Mouse (Mus musculus) embryonic facial prominence, embryonic 11.5 days (tissue): ENCODE measurements around the gene Rph3a. TPM values are rescaled to one million over a fixed set of nuclear protein-coding genes. Genes with fewer than 3 reads are reported as not detected.

Experiments used
- ATAC-seq: fragments of 200-750 bp; cut with Nextera tagmentation; replicated peaks from 2 replicates; pipeline ENCODE4 v1.8.0; 2017; ENCODE audit warnings: low read depth; ENCODE audit not compliant: insufficient number of reproducible peaks, low FRiP score, low TSS enrichment
- DNase-seq: peaks from one replicate; pipeline ENCODE4 v3.0.0-alpha.2; 2015; ENCODE audit warnings: low spot score
- H3K27ac ChIP-seq: fragments of 300-500 bp; sonication (generic); replicated peaks from 2 replicates; pipeline ENCODE4 v1.5.1; 2014; ENCODE audit warnings: mild to moderate bottlenecking, low read depth, low read length, control low read depth
- H3K27me3 ChIP-seq: fragments of 300-500 bp; sonication (generic); 2 replicates; pipeline ENCODE4 v1.6.1; 2014; ENCODE audit warnings: mild to moderate bottlenecking, low read length, moderate library complexity, mixed read lengths; ENCODE audit not compliant: control insufficient read depth, insufficient read depth
- H3K36me3 ChIP-seq: fragments of 300-500 bp; sonication (generic); replicated peaks from 2 replicates; pipeline ENCODE4 v1.6.1; 2014; ENCODE audit warnings: low read depth, mild to moderate bottlenecking, low read length, moderate library complexity, mixed read lengths; ENCODE audit not compliant: control insufficient read depth, insufficient read depth
- H3K4me1 ChIP-seq: fragments of 300-500 bp; sonication (generic); 2 replicates; pipeline ENCODE4 v1.6.1; 2014; ENCODE audit warnings: low read length, mixed read lengths; ENCODE audit not compliant: control insufficient read depth, insufficient read depth
- H3K4me2 ChIP-seq: fragments of 300-500 bp; sonication (generic); 2 replicates; pipeline ENCODE4 v1.6.1; 2014; ENCODE audit warnings: low read depth, mild to moderate bottlenecking, control low read depth, low read length, moderate library complexity
- H3K4me3 ChIP-seq: fragments of 300-500 bp; sonication (generic); 2 replicates; pipeline ENCODE4 v1.5.1; 2014; ENCODE audit warnings: low read depth, low read length, control low read depth
- H3K9ac ChIP-seq: fragments of 300-500 bp; sonication (generic); replicated peaks from 2 replicates; pipeline ENCODE4 v1.6.1; 2014; ENCODE audit warnings: mild to moderate bottlenecking, control low read depth, low read length
- H3K9me3 ChIP-seq: fragments of 300-500 bp; sonication (generic); replicated peaks from 2 replicates; pipeline ENCODE4 v1.6.1; 2016; ENCODE audit warnings: mild to moderate bottlenecking, low read length, inconsistent platforms, mixed read lengths; ENCODE audit not compliant: control insufficient read depth
- WGBS: fragments of 180-500 bp; shearing (Covaris S2); extraction: QIAGEN DNeasy Blood & Tissue Kit; methylation state at CpG from one replicate; pipeline ENCODE4 v1.1.7; 2014; 5-methylcytosine and 5-hydroxymethylcytosine counted together
- polyA plus RNA-seq: library from polyadenylated mRNA; unstranded; fragments of >200 nt; fragmentation: Nextera tagmentation; extraction: Ambion mirVana; gene quantifications from 2 replicates; pipeline ENCODE4 v1.2.1, GENCODE M21; 2014

The Rph3a gene
- polyA plus RNA-seq, 1 experiment from 2014 or later, result 0.21 TPM

DNA sequence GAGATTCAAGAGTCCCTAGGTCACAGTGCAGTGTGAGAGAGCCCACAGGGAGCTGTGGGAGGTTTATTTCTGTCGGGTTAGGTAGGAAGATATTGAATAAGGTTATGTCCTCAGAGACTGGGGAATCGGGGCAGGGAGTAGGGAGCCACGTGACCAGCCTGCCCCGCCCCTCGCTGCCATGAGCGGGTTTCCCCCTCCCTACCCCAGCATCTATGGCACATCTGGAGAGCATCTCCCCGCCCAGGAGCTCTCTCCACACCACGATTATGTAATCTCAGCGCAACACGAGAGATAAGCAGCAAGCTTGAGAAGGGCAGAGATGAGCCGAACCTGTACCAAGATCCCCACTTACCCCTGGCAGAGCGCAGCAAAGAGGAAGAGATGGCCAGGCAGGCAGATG is 6.5 kb upstream of the Rph3a start:
- ATAC-seq (no peak), DNase-seq (peak; percentile 3)
- Histone ChIP-seq H3K27me3 (no peaks in the 10 kb centered on the region), H3K4me3 (no peak overlapping the region), H3K9ac (no peak overlapping the region), H3K36me3 (no peaks in the 10 kb centered on the region), H3K9me3 (no peaks in the 10 kb centered on the region), H3K27ac (no peak overlapping the region), H3K4me1 (no peaks in the 10 kb centered on the region), H3K4me2 (no peak overlapping the region)
- 31% methylated on average over 12 of the region's 12 CpGs for WGBS

DNA sequence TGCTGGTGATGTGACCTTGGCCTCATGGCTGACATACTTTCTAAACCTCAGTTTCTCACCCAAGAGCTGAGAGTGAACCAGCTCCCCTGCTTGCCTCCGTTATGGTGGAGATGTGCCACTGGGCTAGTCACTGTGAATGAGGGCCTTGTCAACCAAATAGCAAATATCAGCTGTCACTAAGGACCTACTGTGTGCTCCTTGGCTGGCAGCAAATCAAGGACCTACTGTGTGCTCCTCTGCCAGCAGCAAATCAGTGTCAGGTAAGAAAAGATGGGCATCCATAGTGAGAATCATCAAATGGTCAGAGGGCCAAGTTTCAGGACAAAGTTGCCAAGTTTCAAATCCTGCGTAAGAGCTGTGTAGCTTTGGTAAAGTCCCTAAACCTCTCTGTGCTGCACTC is 4.6 kb upstream of the Rph3a start:
- no peaks in the 10 kb centered on the region for H3K4me1 ChIP-seq
- no peaks in the 10 kb centered on the region for H3K27me3 ChIP-seq
- no peak overlapping the region for H3K9ac ChIP-seq
- no peak for ATAC-seq
- no peak overlapping the region for H3K4me2 ChIP-seq
- no peak for DNase-seq
- H3K4me3 ChIP-seq, result no peak overlapping the region
- H3K27ac ChIP-seq, result no peak overlapping the region
- H3K36me3 ChIP-seq, result no peaks in the 10 kb centered on the region
- WGBS, result 93% methylated on average over 2 of the region's 2 CpGs
- no peaks in the 10 kb centered on the region for H3K9me3 ChIP-seq

DNA sequence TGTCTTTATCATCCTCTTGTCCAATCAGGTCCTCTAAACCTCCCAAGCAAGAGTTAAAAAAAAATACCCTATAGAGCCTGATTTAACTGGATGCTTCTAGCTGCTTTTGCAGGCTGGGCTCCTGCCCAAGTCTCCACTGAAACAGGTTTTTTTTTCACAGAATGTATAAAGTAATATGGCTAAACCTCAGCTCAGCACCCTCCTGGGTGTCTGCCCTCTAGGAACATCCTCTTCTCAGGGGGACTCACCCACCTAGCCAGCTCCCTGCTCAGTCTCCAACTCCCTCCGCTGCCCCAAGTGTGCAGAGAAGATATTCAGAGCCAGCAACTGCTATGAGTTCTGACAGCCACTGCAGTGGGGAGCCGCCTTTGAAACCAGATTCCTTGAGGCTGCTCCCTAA is 2.1 kb upstream of the Rph3a start:
- no peak overlapping the region for H3K27ac ChIP-seq
- no peak for ATAC-seq
- H3K27me3 ChIP-seq, result no peaks in the 10 kb centered on the region; the same call in 1 of the 2 replicates
- H3K9me3 ChIP-seq, result no peaks in the 10 kb centered on the region
- no peak overlapping the region for H3K4me3 ChIP-seq
- 20% methylated on average over 2 of the region's 2 CpGs for WGBS
- DNase-seq, result no peak
- H3K36me3 ChIP-seq, result no peaks in the 10 kb centered on the region
- no peak overlapping the region for H3K4me2 ChIP-seq
- H3K9ac ChIP-seq, result no peak overlapping the region
- H3K4me1 ChIP-seq, result no peaks in the 10 kb centered on the region

DNA sequence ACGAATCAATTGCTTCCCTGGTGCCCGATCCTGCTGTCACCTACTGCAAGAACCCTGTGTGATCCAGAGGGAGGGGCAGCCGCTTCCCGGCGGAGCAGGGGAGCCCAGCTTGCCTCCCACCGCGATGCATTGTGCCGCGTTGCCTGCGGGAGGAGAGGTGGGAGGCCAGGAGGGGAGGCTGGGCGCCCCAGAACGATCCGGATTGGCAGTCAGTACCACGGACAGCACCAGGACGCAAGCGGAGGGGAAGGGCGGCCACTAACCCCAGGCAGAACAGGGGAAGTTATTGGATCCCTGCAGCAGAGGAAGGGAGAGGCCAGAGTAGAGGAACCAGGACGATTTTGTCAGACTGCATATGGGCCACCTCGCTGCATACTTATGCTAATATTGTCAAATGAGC is 486 bp downstream of the Rph3a start:
- Histone ChIP-seq H3K27me3 (no peaks in the 10 kb centered on the region; the same call in 1 of the 2 replicates), H3K4me2 (no peak overlapping the region), H3K4me3 (no peak overlapping the region), H3K9me3 (no peaks in the 10 kb centered on the region), H3K4me1 (no peaks in the 10 kb centered on the region), H3K27ac (no peak overlapping the region), H3K36me3 (no peaks in the 10 kb centered on the region), H3K9ac (no peak overlapping the region)
- under 1% methylated on average over 19 of the region's 19 CpGs for WGBS
- DNase-seq (peak; percentile 87), ATAC-seq (no peak)

DNA sequence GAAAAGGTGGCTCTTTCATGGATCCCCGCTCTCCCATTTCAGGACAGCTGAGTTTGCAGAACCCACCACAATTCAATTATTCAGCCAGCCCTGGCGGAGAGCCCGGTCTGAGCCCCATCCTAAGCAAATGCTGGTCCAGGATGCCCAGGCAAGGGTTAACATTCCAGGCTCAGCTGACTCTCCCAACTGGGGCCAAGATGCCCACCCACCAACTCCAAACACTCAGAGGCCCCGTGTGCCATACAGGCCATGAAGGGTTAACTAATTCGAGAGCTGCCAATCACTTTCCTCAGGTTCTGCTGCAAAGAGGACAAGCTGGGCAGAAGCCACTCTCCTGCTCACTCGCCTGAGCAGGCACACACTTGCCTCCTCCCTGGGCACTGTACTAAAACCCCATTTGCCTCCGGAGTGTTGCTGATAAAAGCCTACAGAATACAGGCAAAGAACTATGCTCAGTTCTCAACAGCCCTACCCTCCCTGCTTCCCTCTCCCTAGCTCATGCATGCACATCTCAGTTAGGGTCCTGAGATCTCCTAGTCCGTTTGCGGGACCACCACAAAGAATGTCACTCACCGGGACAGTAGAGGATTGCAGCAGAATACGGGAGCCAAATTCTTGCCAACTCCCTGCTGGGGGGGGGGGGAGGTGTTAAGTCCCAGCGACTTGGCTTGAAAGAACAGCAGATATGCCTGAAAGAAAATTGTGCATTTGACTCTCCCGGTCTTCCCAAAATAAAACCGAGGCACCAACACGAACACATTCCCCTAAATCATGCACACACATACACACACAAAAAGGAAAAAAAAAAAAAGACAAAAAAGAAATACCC is 1.3 kb downstream of the Rph3a start:
- Histone ChIP-seq H3K36me3 (no peaks in the 10 kb centered on the region), H3K9ac (no peak overlapping the region), H3K4me2 (no peak overlapping the region), H3K27ac (no peak overlapping the region), H3K27me3 (no peaks in the 10 kb centered on the region; the same call in 1 of the 2 replicates), H3K4me1 (no peaks in the 10 kb centered on the region), H3K4me3 (no peak overlapping the region), H3K9me3 (no peaks in the 10 kb centered on the region)
- 14% methylated on average over 15 of the region's 15 CpGs for WGBS
- DNase-seq, result no peak
- no peak for ATAC-seq

DNA sequence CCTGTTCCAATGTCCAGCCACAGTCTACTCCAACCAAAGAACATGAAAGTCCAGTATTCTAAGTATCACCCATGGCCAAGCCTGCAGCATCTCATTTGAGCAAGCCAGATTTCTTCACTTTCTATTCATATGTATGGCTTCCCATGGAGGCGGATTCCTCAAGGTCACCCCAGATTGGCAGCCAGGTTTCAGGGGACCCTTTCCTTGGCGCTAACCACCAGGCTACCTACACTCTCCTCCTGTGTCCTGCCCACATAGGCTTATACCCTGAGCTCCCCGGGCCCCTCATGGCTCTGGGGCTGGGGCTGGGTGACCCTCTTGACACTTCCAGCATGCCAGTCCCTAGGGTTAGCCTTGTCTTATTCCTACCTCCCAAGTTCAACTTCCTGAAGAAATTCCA is 2.3 kb downstream of the Rph3a start:
- H3K4me3 ChIP-seq, result no peak overlapping the region
- H3K4me2 ChIP-seq, result no peak overlapping the region
- 74% methylated on average over 3 of the region's 3 CpGs for WGBS

DNA sequence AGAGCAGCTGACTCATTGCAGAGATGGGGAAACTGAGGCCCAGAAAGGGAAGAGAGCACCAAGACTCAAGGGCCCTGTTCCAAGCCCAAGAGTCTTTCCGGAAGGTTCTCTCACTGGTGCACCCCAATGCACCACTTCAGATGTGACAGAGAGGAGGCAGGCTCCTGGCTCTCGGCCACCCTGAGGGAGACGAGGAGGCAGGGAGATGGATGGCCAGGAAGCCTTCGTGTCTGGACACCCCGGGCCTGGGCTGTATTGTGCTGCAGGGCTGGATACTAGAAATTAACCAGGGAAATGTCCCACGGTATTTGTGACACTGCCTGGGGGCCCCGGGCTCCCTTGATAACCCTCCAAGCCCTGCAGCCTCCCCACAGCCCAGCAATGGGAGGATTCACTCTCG is 2.8 kb downstream of the Rph3a start:
- Histone ChIP-seq H3K9ac (no peak overlapping the region), H3K36me3 (no peaks in the 10 kb centered on the region), H3K4me2 (no peak overlapping the region), H3K4me1 (no peaks in the 10 kb centered on the region), H3K27ac (no peak overlapping the region), H3K4me3 (no peak overlapping the region), H3K27me3 (no peaks in the 10 kb centered on the region; the same call in 1 of the 2 replicates), H3K9me3 (no peaks in the 10 kb centered on the region)
- DNase-seq (no peak), ATAC-seq (no peak)
- 79% methylated on average over 8 of the region's 8 CpGs for WGBS

More for the DNA sequence above, 2.3 kb downstream of the Rph3a start:
- no peaks in the 10 kb centered on the region; the same call in 1 of the 2 replicates for H3K27me3 ChIP-seq
- no peaks in the 10 kb centered on the region for H3K36me3 ChIP-seq
- ATAC-seq, result no peak
- no peak for DNase-seq
- H3K9me3 ChIP-seq, result no peaks in the 10 kb centered on the region
- H3K27ac ChIP-seq, result no peak overlapping the region
- H3K9ac ChIP-seq, result no peak overlapping the region
- H3K4me1 ChIP-seq, result no peaks in the 10 kb centered on the region

DNA sequence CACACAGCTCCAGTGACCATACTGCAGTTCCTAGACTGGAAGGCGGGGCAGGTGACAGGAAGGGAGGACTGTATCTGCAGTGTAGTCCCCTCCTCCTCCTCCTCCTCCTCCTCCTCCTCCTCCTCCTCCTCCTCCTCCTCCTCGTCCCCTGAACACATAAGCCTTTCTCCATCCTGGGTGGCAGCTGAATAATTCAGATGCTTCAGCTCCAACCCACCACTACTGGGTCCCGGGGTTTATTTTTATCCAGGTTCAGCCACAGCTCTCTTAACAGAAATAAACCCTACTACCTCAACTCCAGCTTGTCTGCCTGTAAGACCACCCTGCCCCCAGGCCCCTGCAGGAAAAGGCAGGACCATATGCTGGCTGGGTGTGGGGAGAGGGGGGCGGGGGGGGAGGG is 3.7 kb downstream of the Rph3a start:
- ATAC-seq, result no peak
- Histone ChIP-seq H3K4me3 (no peak overlapping the region), H3K4me2 (no peak overlapping the region), H3K36me3 (no peaks in the 10 kb centered on the region), H3K4me1 (no peaks in the 10 kb centered on the region), H3K27me3 (no peaks in the 10 kb centered on the region; the same call in 1 of the 2 replicates), H3K27ac (no peak overlapping the region), H3K9me3 (no peaks in the 10 kb centered on the region), H3K9ac (no peak overlapping the region)
- WGBS, result 55% methylated on average over 3 of the region's 4 CpGs
- DNase-seq, result no peak
